Mouse (Mus musculus) gastrocnemius, postnatal 4 days (tissue): ENCODE results near the gene Zfp941. TPM values are rescaled to one million over a fixed set of nuclear protein-coding genes. Genes with fewer than 3 reads are reported as not detected.
"Not testable (repeated sequence)": the region's sequence is repeated elsewhere in the genome, so short reads cannot be mapped to it uniquely, and the experiment has no call there.

Source experiments
- DNase-seq, 2 experiments: peaks; one replicate each; pipeline ENCODE4 v3.0.0; 2021 to 2022; ENCODE audit warnings: low spot score in 2 of 2, mixed read lengths in 2 of 2
- total RNA-seq, 2 experiments: library from RNA; stranded (reverse); gene quantifications; 2 replicates each; pipeline ENCODE4 v1.2.3; 2021

The Zfp941 gene
- total RNA-seq, 2 experiments from 2014 or later = 0.07 TPM; not detected in 1

GRCm38 (mm10) chr7:140787406-140788052, 34.4 kb downstream of the Zfp941 start, which contains the start of gene Syce1:
Gene Syce1 (minus strand): TSS chr7:140787852.
- DNase-seq = no peak

DNA sequence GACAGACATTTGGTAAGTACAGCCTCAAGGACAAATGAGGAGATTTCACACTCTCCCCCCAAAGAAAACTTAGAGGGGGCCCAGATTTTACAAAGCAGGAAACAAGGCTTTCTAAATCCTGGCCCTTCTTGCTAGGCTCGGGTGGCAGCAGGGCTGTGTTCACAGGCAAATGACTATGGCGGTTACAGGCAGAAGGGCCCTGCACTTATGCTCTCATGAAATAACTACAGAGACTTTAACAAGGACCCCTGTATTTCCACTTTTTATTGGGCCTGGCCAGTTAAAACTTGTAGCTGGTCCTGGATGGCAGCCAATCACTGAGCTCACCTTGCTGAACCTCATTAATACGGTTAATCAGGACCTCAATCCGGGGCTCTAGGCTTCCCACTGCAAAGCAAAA, 41.4 kb downstream of the Zfp941 start:
- DNase-seq = no peak

- no peak for DNase-seq
Observed at GRCm38 (mm10) chr7:140765888-140766739, 55.9 kb downstream of the Zfp941 start.

DNA sequence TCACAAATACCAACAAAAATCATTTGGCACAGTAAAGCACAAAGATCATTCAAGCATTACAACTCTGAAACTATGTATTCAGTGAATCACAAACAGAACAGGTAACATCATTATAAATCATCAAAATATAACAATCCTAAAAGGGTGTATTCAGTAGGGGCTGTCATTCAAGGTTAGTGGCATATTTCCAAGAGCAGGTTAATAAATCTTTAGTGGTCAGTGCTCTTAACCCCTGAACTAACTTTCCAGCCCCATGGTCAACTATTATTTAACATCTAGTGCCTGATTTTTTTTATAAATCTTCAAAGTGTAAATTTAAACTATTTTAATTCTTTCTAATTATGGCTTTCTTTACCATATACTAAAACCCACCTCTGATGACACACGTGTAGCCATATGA, 56.6 kb downstream of the Zfp941 start:
- not testable (repeated sequence) for DNase-seq

- DNase-seq = no peak
Observed at GRCm38 (mm10) chr7:140763447-140764020, 58.4 kb downstream of the Zfp941 start, which contains the start of gene Cyp2e1. Gene Cyp2e1 (plus strand): TSS chr7:140763739.

DNA sequence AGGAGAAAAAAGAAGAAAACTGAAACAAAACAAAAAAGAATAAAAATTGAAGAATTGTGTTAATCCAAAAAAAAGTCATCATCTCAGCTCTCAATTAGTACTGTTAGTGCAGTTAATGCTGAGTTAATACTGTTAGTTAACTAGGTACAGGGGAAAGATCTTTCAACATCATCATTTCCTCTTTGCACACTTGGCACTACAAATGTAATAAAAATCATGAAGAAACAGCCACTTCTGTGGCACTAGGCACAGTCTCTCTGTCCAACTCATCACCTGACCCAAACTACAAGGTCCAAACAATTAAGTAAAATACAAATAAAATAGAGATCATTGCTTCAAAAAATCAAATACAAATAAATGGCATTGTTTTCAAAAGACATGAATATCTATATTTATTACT, 61.3 kb downstream of the Zfp941 start:
- no peak for DNase-seq

Other genes starting within 250 kb of the Zfp941 start
- gene Olfr46, start 220.9 kb downstream of the Zfp941 start, total RNA-seq = not detected
- gene Olfr61, start 193.2 kb downstream of the Zfp941 start, total RNA-seq = not detected
- gene Olfr53, start 175.7 kb downstream of the Zfp941 start, total RNA-seq = not detected
- under 1 TPM in 1 of 2 experiments, not detected in 1; 0.02 TPM for gene Olfr539, start 162.2 kb downstream of the Zfp941 start, total RNA-seq
- not detected for gene Olfr45, start 140.2 kb downstream of the Zfp941 start, total RNA-seq
- not detected for gene Olfr541, start 124.9 kb downstream of the Zfp941 start, total RNA-seq
- gene Cyp2e1, start 58.4 kb downstream of the Zfp941 start, total RNA-seq = 1 to 10 TPM in 1 of 2 experiments, under 1 TPM in 1; 0.54 to 3.6 TPM
- not detected for gene Syce1, start 34.3 kb downstream of the Zfp941 start, total RNA-seq
- under 1 TPM in 1 of 2 experiments, not detected in 1; 0.44 TPM for gene Urah, start 12.8 kb upstream of the Zfp941 start, total RNA-seq
- gene Scgb1c1, start 23.4 kb upstream of the Zfp941 start, total RNA-seq = not detected
- not detected for gene Odf3, start 25.6 kb upstream of the Zfp941 start, total RNA-seq
- not detected for gene Gm45785, start 34.2 kb upstream of the Zfp941 start, total RNA-seq
- gene Ric8a, start 34.8 kb upstream of the Zfp941 start, total RNA-seq = 10 to 100 TPM; 35.4 to 40.9 TPM
- gene Bet1l, start 35.4 kb upstream of the Zfp941 start, total RNA-seq = 10 to 100 TPM; 23.7 to 24.5 TPM
- gene Psmd13, start 59.8 kb upstream of the Zfp941 start, total RNA-seq = 100 to 1,000 TPM; 120 to 129 TPM
- 10 to 100 TPM; 16.4 to 18.9 TPM for gene Sirt3, start 60.1 kb upstream of the Zfp941 start, total RNA-seq
- gene Cox8b, start 78.3 kb upstream of the Zfp941 start, total RNA-seq = 100 to 1,000 TPM; 754 to 792 TPM
- gene Nlrp6, start 98.7 kb upstream of the Zfp941 start, total RNA-seq = under 1 TPM in 1 of 2 experiments, not detected in 1; 0.08 TPM
- 10 to 100 TPM; 15.8 to 16.6 TPM for gene Pgghg, start 119.2 kb upstream of the Zfp941 start, total RNA-seq
- gene Ifitm5, start 128.1 kb upstream of the Zfp941 start, total RNA-seq = 1 to 10 TPM; 2.0 to 2.4 TPM
- not detected for gene Gm45717, start 133.8 kb upstream of the Zfp941 start, total RNA-seq
- gene Ifitm2, start 133.8 kb upstream of the Zfp941 start, total RNA-seq = 100 to 1,000 TPM; 238 to 274 TPM
- gene Ifitm1, start 145.0 kb upstream of the Zfp941 start, total RNA-seq = 1 to 10 TPM; 4.9 to 8.2 TPM
- gene Ifitm3, start 188.6 kb upstream of the Zfp941 start, total RNA-seq = 10 to 100 TPM; 75.0 to 79.2 TPM
- gene Ifitm6, start 195.7 kb upstream of the Zfp941 start, total RNA-seq = 1 to 10 TPM in 1 of 2 experiments, not detected in 1; 1.2 TPM
- not detected for gene Gm17387, start 207.0 kb upstream of the Zfp941 start, total RNA-seq
- under 1 TPM; 0.22 to 0.62 TPM for gene B4galnt4, start 238.9 kb upstream of the Zfp941 start, total RNA-seq